Mouse (Mus musculus): ENCODE measurements at regions not wholly inside any gene's neighbourhood (a gene's known extent, or its start where the extent isn't known, plus 50 kb on each side); places are given as distances from the start of the nearest gene placed in this dataset.
A peak's percentile ranks its signal among the peaks of the same experiment; 100 is the strongest.
"Not testable (repeated sequence)": the region's sequence is repeated elsewhere in the genome, so short reads cannot be mapped to it uniquely, and the experiment has no call there.

- no peak for DNase-seq (ENCODE audit: low spot score in 2 of 2)
Observed at GRCm38 (mm10) chr13:42000966-42001365, 50.9 kb upstream of the Hivep1 start.

GRCm38 (mm10) chr13:41997883-41998282, 53.9 kb upstream of the Hivep1 start:
- DNase-seq (ENCODE audit: low spot score in 2 of 2): peak in 1 of 2 experiments; percentile 4

- no peak for DNase-seq (ENCODE audit: low spot score in 2 of 2)
Observed at GRCm38 (mm10) chr13:41994126-41994525, 57.7 kb upstream of the Hivep1 start.

GRCm38 (mm10) chr13:41975918-41976317, 75.9 kb upstream of the Hivep1 start:
- DNase-seq (ENCODE audit: low spot score in 2 of 2): no peak

- DNase-seq (ENCODE audit: low spot score in 2 of 2): no peak
Observed at GRCm38 (mm10) chr13:41962915-41963314, 88.9 kb upstream of the Hivep1 start.

GRCm38 (mm10) chr13:41960960-41961359, 90.9 kb upstream of the Hivep1 start:
- not testable (repeated sequence) for DNase-seq (ENCODE audit: low spot score in 2 of 2)

GRCm38 (mm10) chr13:41957932-41958331, 93.9 kb upstream of the Hivep1 start:
- no peak for DNase-seq (ENCODE audit: low spot score in 2 of 2)

GRCm38 (mm10) chr13:41955884-41956283, 95.9 kb upstream of the Hivep1 start:
- no peak for DNase-seq (ENCODE audit: low spot score in 2 of 2)

GRCm38 (mm10) chr13:41955198-41955597, 96.6 kb upstream of the Hivep1 start:
- no peak for DNase-seq (ENCODE audit: low spot score in 2 of 2)

- DNase-seq (ENCODE audit: low spot score in 2 of 2): no peak
Observed at GRCm38 (mm10) chr13:41952453-41952852, 99.4 kb upstream of the Hivep1 start.

- no peak for DNase-seq (ENCODE audit: low spot score in 2 of 2)
Observed at GRCm38 (mm10) chr13:41948241-41948640, 100.8 kb upstream of the Adtrp start.

- peak in 1 of 2 experiments; percentile 24 for DNase-seq (ENCODE audit: low spot score in 2 of 2)
Observed at GRCm38 (mm10) chr13:41932313-41933100, 85.0 kb upstream of the Adtrp start.

GRCm38 (mm10) chr13:41929768-41930167, 82.3 kb upstream of the Adtrp start:
- DNase-seq (ENCODE audit: low spot score in 2 of 2): no peak

- DNase-seq (ENCODE audit: low spot score in 2 of 2): not testable (repeated sequence)
Observed at GRCm38 (mm10) chr13:41925851-41926250, 78.4 kb upstream of the Adtrp start.

GRCm38 (mm10) chr13:41925211-41925610, 77.7 kb upstream of the Adtrp start:
- no peak for DNase-seq (ENCODE audit: low spot score in 2 of 2)

- no peak for DNase-seq (ENCODE audit: low spot score in 2 of 2)
Observed at GRCm38 (mm10) chr13:41921178-41921577, 73.7 kb upstream of the Adtrp start.

GRCm38 (mm10) chr13:41918525-41918924, 71.0 kb upstream of the Adtrp start:
- no peak for DNase-seq (ENCODE audit: low spot score in 2 of 2)

- DNase-seq (ENCODE audit: low spot score in 2 of 2): not testable (repeated sequence)
Observed at GRCm38 (mm10) chr13:41915816-41916215, 68.3 kb upstream of the Adtrp start.

- no peak for DNase-seq (ENCODE audit: low spot score in 2 of 2)
Observed at GRCm38 (mm10) chr13:41910736-41911135, 63.3 kb upstream of the Adtrp start.

- DNase-seq (ENCODE audit: low spot score in 2 of 2): no peak
Observed at GRCm38 (mm10) chr13:41910236-41910635, 62.8 kb upstream of the Adtrp start.

- no peak for DNase-seq (ENCODE audit: low spot score in 2 of 2)
Observed at GRCm38 (mm10) chr13:41907027-41907426, 59.5 kb upstream of the Adtrp start.

- DNase-seq (ENCODE audit: low spot score in 2 of 2): peak; percentile 28 to 37
Observed at GRCm38 (mm10) chr13:41903286-41903685, 55.8 kb upstream of the Adtrp start.

- DNase-seq (ENCODE audit: low spot score in 2 of 2): no peak
Observed at GRCm38 (mm10) chr13:41899837-41900463, 52.5 kb upstream of the Adtrp start.

Data from frontal cortex, postnatal 36 days (tissue).